Mouse (Mus musculus) neural tube, embryonic 11.5 days (tissue): ENCODE results near the gene Zfhx3. TPM values are rescaled to one million over a fixed set of nuclear protein-coding genes. Genes with fewer than 3 reads are reported as not detected.

Source experiments
- ATAC-seq: fragments of 200-750 bp; cut with Nextera tagmentation; 2 replicates; pipeline ENCODE4 v1.8.0; 2017; ENCODE audit warnings: moderate number of reproducible peaks, mild to moderate bottlenecking, moderate TSS enrichment, moderate library complexity; ENCODE audit not compliant: insufficient read depth, low FRiP score, low TSS enrichment
- DNase-seq: peaks from one replicate; pipeline ENCODE4 v3.0.0-alpha.2; 2015; ENCODE audit warnings: low spot score
- H3K27ac ChIP-seq: fragments of 300-500 bp; sonication (generic); 2 replicates; pipeline ENCODE4 v1.5.1; 2014; ENCODE audit warnings: low read depth, mild to moderate bottlenecking, low read length
- H3K27me3 ChIP-seq: fragments of 300-500 bp; sonication (generic); 2 replicates; pipeline ENCODE4 v1.6.1; 2014; ENCODE audit warnings: mild to moderate bottlenecking, low read length, mixed read lengths; ENCODE audit not compliant: control insufficient read depth, insufficient read depth
- H3K36me3 ChIP-seq: fragments of 300-500 bp; sonication (generic); 2 replicates; pipeline ENCODE4 v1.6.1; 2014; ENCODE audit warnings: mild to moderate bottlenecking, low read length, moderate library complexity, mixed read lengths; ENCODE audit not compliant: control insufficient read depth, insufficient read depth
- H3K4me1 ChIP-seq: fragments of 300-500 bp; sonication (generic); 2 replicates; pipeline ENCODE4 v1.6.1; 2014; ENCODE audit warnings: low read length, mixed read lengths; ENCODE audit not compliant: control insufficient read depth, insufficient read depth
- H3K4me2 ChIP-seq: fragments of 300-500 bp; sonication (generic); 2 replicates; pipeline ENCODE4 v1.6.1; 2014; ENCODE audit warnings: low read depth, mild to moderate bottlenecking, moderate library complexity
- H3K4me3 ChIP-seq: fragments of 300-500 bp; sonication (generic); 2 replicates; pipeline ENCODE4 v1.5.1; 2014; ENCODE audit warnings: low read depth, low read length
- H3K9ac ChIP-seq: fragments of 300-500 bp; sonication (generic); 2 replicates; pipeline ENCODE4 v1.6.1; 2014; ENCODE audit warnings: mild to moderate bottlenecking, low read length
- H3K9me3 ChIP-seq: fragments of 300-500 bp; sonication (generic); 2 replicates; pipeline ENCODE4 v1.6.1; 2016; ENCODE audit warnings: low read length; ENCODE audit not compliant: control insufficient read depth
- WGBS: fragments of 180-500 bp; shearing (Covaris S2); extraction: QIAGEN DNeasy Blood & Tissue Kit; methylation state at CpG from one replicate; pipeline ENCODE4 v1.1.7; 2014; 5-methylcytosine and 5-hydroxymethylcytosine counted together
- polyA plus RNA-seq: library from polyadenylated mRNA; unstranded; fragments of >200 nt; fragmentation: Nextera tagmentation; extraction: Ambion mirVana; gene quantifications from 2 replicates; pipeline ENCODE4 v1.2.1, GENCODE M21; 2014

Gene Zfhx3
- polyA plus RNA-seq, 1 experiment from 2014 or later, result 36.2 TPM

- no peak for DNase-seq
- Histone ChIP-seq H3K9me3 (no peaks in the 10 kb centered on the region), H3K4me2 (no peak overlapping the region), H3K27ac (no peak overlapping the region), H3K4me3 (no peak overlapping the region), H3K9ac (no peak overlapping the region), H3K36me3 (peaks cover 7% of the 10 kb centered on the region), H3K4me1 (no peaks in the 10 kb centered on the region), H3K27me3 (no peaks in the 10 kb centered on the region)
- ATAC-seq, result no peak
- 93% methylated on average over 8 of the region's 8 CpGs for WGBS
Measured at GRCm38 (mm10) chr8:108859001-108859400, 916.6 kb downstream of the Zfhx3 start.

DNA sequence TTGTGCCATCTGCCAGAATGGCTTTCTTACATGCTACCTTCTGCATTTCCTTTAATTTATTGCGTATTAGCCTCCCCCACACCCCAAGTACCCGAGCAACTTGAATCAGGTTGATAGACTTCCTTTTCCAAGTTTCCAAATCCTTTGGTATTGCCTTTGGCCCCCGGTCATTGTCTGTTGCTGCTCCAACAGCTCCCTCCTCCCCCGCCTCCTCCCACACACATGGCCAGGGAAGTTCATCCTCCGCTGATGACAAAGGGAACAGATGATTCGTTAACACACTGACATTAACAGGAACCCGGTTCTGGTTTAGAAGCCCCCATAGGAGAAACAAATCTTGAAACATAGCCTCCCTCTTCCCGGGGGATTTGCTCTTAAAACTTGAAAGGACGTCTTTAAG lies 917.5 kb downstream of the Zfhx3 start:
- peaks cover 7% of the 10 kb centered on the region for H3K36me3 ChIP-seq
- H3K4me3 ChIP-seq, result no peak overlapping the region
- DNase-seq (no peak), ATAC-seq (no peak)
- H3K9ac ChIP-seq, result no peak overlapping the region
- H3K27me3 ChIP-seq, result no peaks in the 10 kb centered on the region
- H3K4me2 ChIP-seq, result no peak overlapping the region
- H3K9me3 ChIP-seq, result no peaks in the 10 kb centered on the region
- WGBS, result 65% methylated on average over 9 of the region's 9 CpGs
- H3K27ac ChIP-seq, result no peak overlapping the region
- no peaks in the 10 kb centered on the region for H3K4me1 ChIP-seq

- H3K4me1 ChIP-seq, result peaks cover 2% of the 10 kb centered on the region; the same call in 1 of the 2 replicates
- H3K9me3 ChIP-seq, result no peaks in the 10 kb centered on the region
- ATAC-seq, result no peak
- H3K27me3 ChIP-seq, result no peaks in the 10 kb centered on the region
- no peak overlapping the region for H3K9ac ChIP-seq
- H3K4me3 ChIP-seq, result no peak overlapping the region
- H3K36me3 ChIP-seq, result peaks cover 4% of the 10 kb centered on the region
- DNase-seq, result no peak
- no peak overlapping the region for H3K4me2 ChIP-seq
- 90% methylated on average over 10 of the region's 10 CpGs for WGBS
- no peak overlapping the region for H3K27ac ChIP-seq
Measured at GRCm38 (mm10) chr8:108863440-108863839, 921.0 kb downstream of the Zfhx3 start.

DNA sequence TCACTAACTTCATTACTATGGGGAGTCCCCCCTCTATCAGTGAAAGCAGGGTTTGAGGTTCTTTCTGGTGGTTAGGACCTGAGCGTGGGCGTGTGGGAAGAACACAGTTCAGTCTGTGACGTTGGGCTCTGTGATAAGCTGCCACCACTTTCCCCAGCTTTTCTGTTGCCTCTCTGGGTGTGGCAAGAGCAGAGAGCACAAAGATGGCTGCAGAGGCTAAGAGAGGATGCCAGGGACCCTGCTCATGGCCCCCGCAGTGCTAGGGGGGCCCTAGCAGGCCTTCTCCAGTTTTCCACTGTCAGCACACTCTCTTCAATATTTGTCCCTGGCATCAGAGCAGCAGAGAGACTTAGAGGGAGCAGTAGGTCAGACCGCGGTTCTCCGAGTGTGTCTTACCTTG lies 924.0 kb downstream of the Zfhx3 start:
- H3K4me3 ChIP-seq, result no peak overlapping the region
- H3K4me1 ChIP-seq, result peaks cover 5% of the 10 kb centered on the region; the same call in 1 of the 2 replicates
- ATAC-seq (no peak), DNase-seq (no peak)
- H3K27ac ChIP-seq, result no peak overlapping the region
- no peaks in the 10 kb centered on the region for H3K36me3 ChIP-seq
- no peaks in the 10 kb centered on the region for H3K27me3 ChIP-seq
- no peak overlapping the region for H3K9ac ChIP-seq
- no peaks in the 10 kb centered on the region for H3K9me3 ChIP-seq
- no peak overlapping the region for H3K4me2 ChIP-seq
- 93% methylated on average over 5 of the region's 7 CpGs for WGBS

GRCm38 (mm10) chr8:108867482-108868258 lies 925.2 kb downstream of the Zfhx3 start:
- no peak overlapping the region for H3K27ac ChIP-seq
- H3K4me1 ChIP-seq, result peaks cover 5% of the 10 kb centered on the region; the same call in 1 of the 2 replicates
- H3K4me3 ChIP-seq, result no peak overlapping the region
- no peak for DNase-seq
- H3K36me3 ChIP-seq, result no peaks in the 10 kb centered on the region
- H3K9me3 ChIP-seq, result no peaks in the 10 kb centered on the region
- 85% methylated on average over 13 of the region's 13 CpGs for WGBS
- no peak overlapping the region for H3K9ac ChIP-seq
- ATAC-seq, result no peak
- H3K4me2 ChIP-seq, result no peak overlapping the region
- H3K27me3 ChIP-seq, result no peaks in the 10 kb centered on the region

DNA sequence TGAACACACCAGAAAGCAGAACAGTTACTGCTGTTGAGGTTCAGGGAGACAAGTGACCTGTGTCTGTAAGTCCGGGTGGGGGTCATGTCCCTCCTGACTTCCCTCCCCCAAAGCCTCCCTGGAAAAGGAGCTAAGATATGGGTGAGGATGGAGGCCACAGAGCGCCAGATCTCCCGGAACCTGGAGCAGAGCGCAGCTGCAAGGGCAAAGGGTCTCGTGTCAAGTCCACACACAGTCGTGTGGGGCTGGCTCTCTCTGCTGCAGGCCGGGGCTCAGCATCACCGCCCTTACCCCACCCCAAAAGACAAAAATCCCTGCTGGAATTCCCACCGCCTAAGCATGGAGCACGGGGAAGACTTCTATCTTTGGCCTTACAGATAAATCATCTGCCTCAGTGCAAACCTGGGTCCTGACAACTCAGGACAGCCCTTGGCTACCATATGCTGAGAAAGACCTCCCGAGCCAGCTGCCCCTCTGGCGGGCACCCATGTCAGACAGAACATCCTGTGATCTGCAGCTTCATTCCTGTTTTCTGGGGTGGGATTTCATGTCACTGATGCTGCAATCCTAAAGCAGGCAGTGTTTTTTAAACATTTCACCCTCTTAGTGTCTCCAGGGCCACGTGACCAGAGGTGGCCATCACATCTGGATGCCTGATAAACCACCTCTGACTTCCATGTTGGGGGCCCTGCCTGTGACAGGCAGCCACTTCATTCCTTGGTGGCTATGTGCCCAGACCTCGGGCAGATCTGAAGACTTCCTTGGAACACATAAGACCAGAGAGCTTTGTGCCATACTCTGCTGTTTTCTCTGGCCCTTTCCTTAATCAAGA lies 926.0 kb downstream of the Zfhx3 start:
- no peak for ATAC-seq
- H3K4me1 ChIP-seq, result peaks cover 5% of the 10 kb centered on the region; the same call in 1 of the 2 replicates
- no peak overlapping the region for H3K4me2 ChIP-seq
- no peaks in the 10 kb centered on the region for H3K36me3 ChIP-seq
- no peak overlapping the region for H3K4me3 ChIP-seq
- WGBS, result 81% methylated on average over 14 of the region's 14 CpGs
- H3K9me3 ChIP-seq, result no peaks in the 10 kb centered on the region
- DNase-seq, result no peak
- H3K27me3 ChIP-seq, result no peaks in the 10 kb centered on the region
- no peak overlapping the region for H3K9ac ChIP-seq
- no peak overlapping the region for H3K27ac ChIP-seq

DNA sequence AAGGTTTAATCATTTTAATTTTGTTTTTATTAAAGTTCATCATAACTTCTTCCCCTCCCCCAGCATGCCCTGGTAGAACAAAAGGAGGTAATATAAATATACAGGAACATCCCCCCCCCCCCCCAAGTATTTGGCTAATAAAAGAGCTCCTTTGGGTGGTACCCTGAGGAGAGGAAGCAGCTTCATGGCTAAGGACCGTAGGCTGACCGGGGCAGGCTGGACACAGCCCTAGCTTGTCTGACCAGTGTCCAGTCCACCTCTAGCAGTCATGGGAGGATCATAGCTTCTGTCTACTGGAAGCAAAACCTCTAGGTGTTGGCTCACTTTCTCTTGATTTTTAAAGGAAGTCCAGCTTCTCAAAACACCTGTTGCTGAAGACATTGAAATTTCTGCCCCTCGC lies 927.0 kb downstream of the Zfhx3 start:
- Histone ChIP-seq H3K27ac (no peak overlapping the region), H3K4me1 (peaks cover 5% of the 10 kb centered on the region; the same call in 1 of the 2 replicates)
- 87% methylated on average over 3 of the region's 3 CpGs for WGBS

GRCm38 (mm10) chr8:108869935-108870334 lies 927.5 kb downstream of the Zfhx3 start:
- no peak for DNase-seq
- no peaks in the 10 kb centered on the region for H3K9me3 ChIP-seq
- peaks cover 5% of the 10 kb centered on the region; the same call in 1 of the 2 replicates for H3K4me1 ChIP-seq
- no peak for ATAC-seq
- H3K36me3 ChIP-seq, result 0 out of 2 replicates have a peak, but pooled peaks cover 4% of the 10 kb centered on the region
- no peak overlapping the region for H3K27ac ChIP-seq
- WGBS, result 84% methylated on average over 5 of the region's 5 CpGs
- H3K9ac ChIP-seq, result no peak overlapping the region
- no peak overlapping the region for H3K4me2 ChIP-seq
- H3K27me3 ChIP-seq, result no peaks in the 10 kb centered on the region
- no peak overlapping the region for H3K4me3 ChIP-seq

More for the DNA sequence above, 927.0 kb downstream of the Zfhx3 start:
- Histone ChIP-seq H3K4me3 (no peak overlapping the region), H3K9ac (no peak overlapping the region), H3K36me3 (0 out of 2 replicates have a peak, but pooled peaks cover 4% of the 10 kb centered on the region), H3K9me3 (no peaks in the 10 kb centered on the region), H3K4me2 (no peak overlapping the region), H3K27me3 (no peaks in the 10 kb centered on the region)
- ATAC-seq (no peak), DNase-seq (no peak)
